Mouse (Mus musculus) stomach, embryonic 14.5 days (tissue): ENCODE data around the gene Hacd2. TPM values are rescaled to one million over a fixed set of nuclear protein-coding genes. Genes with fewer than 3 reads are reported as not detected.

Source experiments
- ATAC-seq: fragments of 200-750 bp; cut with Nextera tagmentation; 2 replicates; pipeline ENCODE4 v1.8.0; 2017; ENCODE audit warnings: low read depth, moderate TSS enrichment; ENCODE audit not compliant: insufficient number of reproducible peaks, insufficient read depth, low FRiP score
- H3K27ac ChIP-seq: fragments of 300-500 bp; sonication (generic); 2 replicates; pipeline ENCODE4 v1.5.1; 2014; ENCODE audit warnings: mild to moderate bottlenecking, low read length, moderate library complexity, mixed read lengths
- H3K27me3 ChIP-seq: fragments of 300-500 bp; sonication (generic); 2 replicates; pipeline ENCODE4 v1.6.1; 2014; ENCODE audit warnings: low read length, control low read depth, mixed read lengths; ENCODE audit not compliant: control insufficient read depth, insufficient read depth
- H3K36me3 ChIP-seq: fragments of 300-500 bp; sonication (generic); 2 replicates; pipeline ENCODE4 v1.6.1; 2014; ENCODE audit warnings: mild to moderate bottlenecking, control low read depth, low read length, moderate library complexity, mixed read lengths; ENCODE audit not compliant: control insufficient read depth, insufficient read depth
- H3K4me1 ChIP-seq: fragments of 300-500 bp; sonication (generic); 2 replicates; pipeline ENCODE4 v1.6.1; 2014; ENCODE audit warnings: low read length, control low read depth, mixed read lengths; ENCODE audit not compliant: control insufficient read depth, insufficient read depth
- H3K4me2 ChIP-seq: fragments of 300-500 bp; sonication (generic); replicated peaks from 2 replicates; pipeline ENCODE4 v1.6.1; 2014; ENCODE audit warnings: low read depth, low read length, control low read depth
- H3K4me3 ChIP-seq: fragments of 300-500 bp; sonication (generic); 2 replicates; pipeline ENCODE4 v1.5.1; 2014; ENCODE audit warnings: low read depth, low read length, control low read depth
- H3K9ac ChIP-seq: fragments of 300-500 bp; sonication (generic); replicated peaks from 2 replicates; pipeline ENCODE4 v1.6.1; 2014; ENCODE audit warnings: low read depth, mild to moderate bottlenecking, control low read depth, low read length, moderate library complexity, mixed read lengths
- H3K9me3 ChIP-seq: fragments of 300-500 bp; sonication (generic); 2 replicates; pipeline ENCODE4 v1.6.1; 2016; ENCODE audit warnings: low read depth, low read length, control low read depth; ENCODE audit not compliant: control insufficient read depth
- WGBS: fragments of 180-500 bp; shearing (Covaris S2); extraction: QIAGEN DNeasy Blood & Tissue Kit; methylation state at CpG from one replicate; pipeline ENCODE4 v1.1.7; 2014; 5-methylcytosine and 5-hydroxymethylcytosine counted together
- polyA plus RNA-seq: library from polyadenylated mRNA; unstranded; fragments of >200 nt; fragmentation: Nextera tagmentation; extraction: Ambion mirVana; gene quantifications from 2 replicates; pipeline ENCODE4 v1.2.1, GENCODE M21; 2014

Gene Hacd2
- polyA plus RNA-seq, 1 experiment from 2014 or later, result 47.6 TPM

DNA sequence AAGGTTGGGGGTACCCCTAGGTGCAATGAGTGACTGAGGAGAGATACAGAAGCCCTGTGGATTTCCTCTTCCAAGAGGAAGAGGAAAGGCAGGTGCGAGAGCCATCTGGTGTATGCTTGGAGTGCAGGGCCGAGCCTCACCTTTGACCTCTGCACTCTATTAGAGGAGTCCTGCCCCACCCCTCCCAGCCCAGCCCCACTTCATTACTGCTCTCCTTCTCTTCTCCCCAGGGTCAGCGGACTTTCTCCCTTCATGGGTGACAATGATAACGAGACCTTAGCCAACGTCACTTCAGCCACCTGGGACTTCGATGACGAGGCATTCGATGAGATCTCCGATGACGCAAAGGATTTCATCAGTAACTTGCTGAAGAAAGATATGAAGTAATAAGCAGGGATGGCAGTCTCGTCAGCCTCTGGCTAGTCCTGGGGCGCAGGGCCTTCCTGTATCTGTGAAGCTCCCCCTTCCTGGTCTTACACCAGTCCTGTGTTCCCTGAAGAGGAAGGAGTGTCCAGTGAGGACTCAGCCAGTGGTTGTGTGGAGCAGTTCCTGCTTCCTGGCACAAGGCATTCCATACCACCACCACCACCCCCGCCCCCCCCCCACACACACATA, 35.9 kb upstream of the Hacd2 start:
- no peak overlapping the region for H3K27ac ChIP-seq
- H3K9ac ChIP-seq, result no peak overlapping the region
- peaks cover 13% of the 10 kb centered on the region; the same call in 1 of the 2 replicates for H3K4me1 ChIP-seq
- no peaks in the 10 kb centered on the region for H3K9me3 ChIP-seq
- 88% methylated on average over 13 of the region's 13 CpGs for WGBS
- no peaks in the 10 kb centered on the region for H3K27me3 ChIP-seq
- ATAC-seq, result no peak
- no peak overlapping the region for H3K4me2 ChIP-seq
- peaks cover 6% of the 10 kb centered on the region; the same call in 1 of the 2 replicates for H3K36me3 ChIP-seq
- no peak overlapping the region for H3K4me3 ChIP-seq

DNA sequence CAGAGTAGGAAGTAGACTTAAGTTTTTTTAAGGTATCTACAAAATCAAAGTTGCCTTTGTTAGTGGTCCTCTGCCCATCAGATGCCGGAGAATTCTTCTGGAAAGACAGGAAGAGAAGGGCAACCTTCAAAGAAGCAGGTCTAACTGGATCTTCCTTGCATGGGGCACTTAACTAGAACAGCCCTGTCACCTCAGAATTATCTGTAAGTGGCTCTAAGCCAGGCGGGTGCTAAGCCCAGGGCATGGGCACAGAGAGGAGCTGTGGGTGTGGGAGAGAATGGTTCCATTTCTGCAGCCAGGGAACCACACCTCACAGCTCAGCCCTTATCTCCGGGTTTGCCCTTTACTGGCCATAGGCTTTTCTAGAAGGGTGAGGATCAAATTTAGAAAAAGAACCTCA, 30.9 kb upstream of the Hacd2 start:
- peaks cover 10% of the 10 kb centered on the region; the same call in 1 of the 2 replicates for H3K4me1 ChIP-seq
- 76% methylated on average over 3 of the region's 3 CpGs for WGBS
- no peak overlapping the region for H3K9ac ChIP-seq
- no peak for ATAC-seq
- H3K4me3 ChIP-seq, result no peak overlapping the region
- no peaks in the 10 kb centered on the region for H3K9me3 ChIP-seq
- H3K4me2 ChIP-seq, result no peak overlapping the region
- no peak overlapping the region for H3K27ac ChIP-seq
- H3K36me3 ChIP-seq, result peaks cover under 1% of the 10 kb centered on the region; the same call in 1 of the 2 replicates
- H3K27me3 ChIP-seq, result no peaks in the 10 kb centered on the region

DNA sequence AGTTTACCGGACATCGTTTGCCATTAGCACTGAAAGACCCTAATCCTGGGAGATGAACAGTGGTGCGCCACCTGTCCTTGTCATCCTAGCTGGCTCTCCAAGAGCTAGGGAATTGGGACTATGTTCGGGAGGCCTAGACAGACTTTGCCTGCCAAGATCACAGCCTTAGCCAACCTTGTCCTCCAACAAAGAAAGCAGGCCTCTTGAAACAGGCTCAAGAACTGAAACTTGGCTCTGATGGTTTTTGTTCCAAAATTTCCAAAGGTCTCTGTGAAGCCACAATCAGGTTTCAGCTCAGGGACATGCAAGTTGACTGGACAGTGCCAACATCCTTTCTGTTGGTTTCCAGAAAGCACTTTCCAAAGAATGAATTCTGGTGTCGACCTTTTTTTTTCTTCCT, 29.4 kb upstream of the Hacd2 start:
- no peaks in the 10 kb centered on the region; the same call in 1 of the 2 replicates for H3K36me3 ChIP-seq
- H3K4me3 ChIP-seq, result no peak overlapping the region
- 86% methylated on average over 5 of the region's 5 CpGs for WGBS
- ATAC-seq, result no peak
- no peak overlapping the region for H3K9ac ChIP-seq
- H3K4me1 ChIP-seq, result peaks cover 16% of the 10 kb centered on the region; the same call in 1 of the 2 replicates
- H3K9me3 ChIP-seq, result no peaks in the 10 kb centered on the region
- no peaks in the 10 kb centered on the region for H3K27me3 ChIP-seq
- no peak overlapping the region for H3K27ac ChIP-seq
- H3K4me2 ChIP-seq, result no peak overlapping the region

DNA sequence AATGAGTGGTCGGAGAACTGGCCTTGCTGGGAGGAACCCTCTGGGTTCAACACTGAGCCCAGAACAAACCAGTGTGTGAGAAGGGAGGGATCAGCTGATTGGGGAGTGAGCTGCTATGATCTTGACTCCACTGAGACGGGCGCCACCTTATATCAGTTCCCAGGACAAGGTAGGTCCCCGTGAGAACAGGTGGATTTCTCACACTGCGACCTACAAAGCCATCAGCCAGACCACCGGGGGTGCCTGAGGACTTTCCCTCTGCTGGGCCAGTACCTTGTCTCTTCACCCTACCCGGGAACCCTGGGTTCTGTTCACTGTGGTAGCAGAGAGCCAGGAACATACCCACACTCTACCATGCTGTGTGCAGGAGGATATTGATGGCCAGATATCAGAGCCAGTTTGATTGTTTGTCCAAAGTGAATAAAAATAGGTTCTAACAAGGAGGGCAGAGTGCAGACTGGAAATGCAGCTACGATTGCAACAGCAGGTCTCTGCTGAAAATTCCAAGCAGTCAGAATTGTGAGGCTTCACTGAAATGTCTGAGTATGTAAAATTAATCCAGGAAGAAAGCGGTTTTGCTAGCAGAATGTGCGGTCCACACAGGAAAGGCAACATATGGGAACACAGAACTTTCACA, 28.4 kb upstream of the Hacd2 start:
- Histone ChIP-seq H3K27ac (peak overlapping the region; percentile 90), H3K36me3 (no peaks in the 10 kb centered on the region; the same call in 1 of the 2 replicates), H3K27me3 (no peaks in the 10 kb centered on the region), H3K9ac (no peak overlapping the region), H3K4me1 (peaks cover 21% of the 10 kb centered on the region; the same call in 1 of the 2 replicates), H3K4me3 (no peak overlapping the region), H3K4me2 (no peak overlapping the region), H3K9me3 (no peaks in the 10 kb centered on the region)
- WGBS, result 74% methylated on average over 10 of the region's 10 CpGs
- no peak for ATAC-seq

DNA sequence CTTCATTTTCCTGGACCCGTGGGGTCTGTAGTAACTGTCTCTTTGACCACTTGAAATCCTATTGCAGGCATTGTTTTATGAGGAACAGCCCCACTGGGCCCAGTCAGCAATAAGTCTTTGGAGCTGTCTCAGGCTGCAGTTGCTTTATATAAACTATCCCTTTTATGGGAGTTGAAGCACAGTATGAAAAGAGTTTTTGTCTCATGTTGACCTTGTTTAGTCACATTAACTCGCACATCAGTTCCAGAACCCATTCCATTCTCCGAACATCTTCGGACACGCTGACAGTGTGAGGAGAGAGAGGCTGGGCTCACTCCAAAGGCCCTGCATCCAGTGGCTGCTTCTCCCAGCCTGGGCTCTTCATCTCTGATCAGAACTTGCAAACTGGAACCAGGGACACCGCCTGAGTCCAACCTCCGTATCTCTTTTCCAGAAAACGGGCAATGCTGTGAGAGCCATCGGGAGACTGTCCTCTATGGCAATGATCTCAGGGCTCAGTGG, 27.5 kb upstream of the Hacd2 start:
- Histone ChIP-seq H3K4me2 (peak overlapping the region; percentile 33), H3K36me3 (no peaks in the 10 kb centered on the region), H3K9ac (peak overlapping the region; percentile 41), H3K4me1 (peaks cover 23% of the 10 kb centered on the region; the same call in 1 of the 2 replicates), H3K27me3 (no peaks in the 10 kb centered on the region), H3K4me3 (peak overlapping the region; percentile 21), H3K27ac (peak overlapping the region; percentile 90), H3K9me3 (no peaks in the 10 kb centered on the region)
- 46% methylated on average over 9 of the region's 9 CpGs for WGBS
- peak; percentile 69; the same call in 1 of the 2 replicates for ATAC-seq

DNA sequence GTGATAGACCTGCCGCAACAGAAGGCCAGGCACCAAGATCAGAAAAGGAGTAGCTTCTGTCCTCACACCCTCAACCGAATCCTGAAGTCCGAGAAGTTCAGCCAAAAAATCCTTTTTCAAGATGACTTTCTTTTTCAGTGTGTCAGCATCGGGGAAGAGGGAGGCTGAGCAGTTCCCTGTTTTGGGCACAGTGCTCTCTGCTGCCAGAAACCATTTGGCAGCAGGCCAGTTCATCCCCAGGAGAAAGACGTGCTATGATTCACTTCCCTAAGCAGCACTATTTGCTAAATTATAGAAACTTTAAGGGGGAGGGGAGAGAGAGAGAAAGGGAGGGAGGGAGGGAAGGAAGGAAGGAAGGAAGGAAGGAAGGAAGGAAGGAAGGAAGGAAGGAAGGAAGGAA, 26.1 kb upstream of the Hacd2 start:
- H3K36me3 ChIP-seq, result no peaks in the 10 kb centered on the region
- peaks cover 26% of the 10 kb centered on the region; the same call in 1 of the 2 replicates for H3K4me1 ChIP-seq
- peak; percentile 53; the same call in 1 of the 2 replicates for ATAC-seq
- H3K27me3 ChIP-seq, result no peaks in the 10 kb centered on the region
- H3K4me3 ChIP-seq, result peak overlapping the region; percentile 25
- no peaks in the 10 kb centered on the region for H3K9me3 ChIP-seq
- peak overlapping the region; percentile 34; the same call in 1 of the 2 replicates for H3K9ac ChIP-seq
- H3K4me2 ChIP-seq, result peak overlapping the region; percentile 37; the same call in 1 of the 2 replicates
- WGBS, result 26% methylated on average over 5 of the region's 5 CpGs
- peak overlapping the region; percentile 82 for H3K27ac ChIP-seq

DNA sequence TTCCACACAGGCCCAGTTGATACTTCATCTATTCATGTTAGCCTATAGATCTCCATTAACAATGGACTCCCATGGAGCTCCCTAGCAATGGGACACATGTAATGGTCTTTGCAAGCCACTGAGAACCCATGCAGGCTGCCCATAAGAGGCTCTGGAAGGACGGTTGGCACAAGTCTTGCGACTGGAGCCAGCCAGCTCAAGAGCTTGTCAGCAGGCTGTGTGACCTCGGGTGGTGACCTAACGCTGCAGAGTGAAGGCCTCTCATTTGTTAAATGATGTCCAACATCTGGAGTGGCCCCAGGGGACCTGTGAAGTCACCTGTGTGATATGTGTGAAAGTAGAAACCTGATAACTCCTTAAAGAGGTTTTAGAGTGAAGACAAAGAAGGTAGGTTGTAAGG, 25.2 kb upstream of the Hacd2 start:
- no peaks in the 10 kb centered on the region for H3K36me3 ChIP-seq
- peak overlapping the region; percentile 46; the same call in 1 of the 2 replicates for H3K27ac ChIP-seq
- peak overlapping the region; percentile 37 for H3K4me2 ChIP-seq
- ATAC-seq, result no peak
- H3K9me3 ChIP-seq, result no peaks in the 10 kb centered on the region
- 57% methylated on average over 4 of the region's 4 CpGs for WGBS
- H3K4me3 ChIP-seq, result peak overlapping the region; percentile 25
- 0 out of 2 replicates have a peak overlapping the region, but pooled peaks have one; percentile 25 for H3K9ac ChIP-seq
- H3K27me3 ChIP-seq, result no peaks in the 10 kb centered on the region
- H3K4me1 ChIP-seq, result peaks cover 30% of the 10 kb centered on the region; the same call in 1 of the 2 replicates

DNA sequence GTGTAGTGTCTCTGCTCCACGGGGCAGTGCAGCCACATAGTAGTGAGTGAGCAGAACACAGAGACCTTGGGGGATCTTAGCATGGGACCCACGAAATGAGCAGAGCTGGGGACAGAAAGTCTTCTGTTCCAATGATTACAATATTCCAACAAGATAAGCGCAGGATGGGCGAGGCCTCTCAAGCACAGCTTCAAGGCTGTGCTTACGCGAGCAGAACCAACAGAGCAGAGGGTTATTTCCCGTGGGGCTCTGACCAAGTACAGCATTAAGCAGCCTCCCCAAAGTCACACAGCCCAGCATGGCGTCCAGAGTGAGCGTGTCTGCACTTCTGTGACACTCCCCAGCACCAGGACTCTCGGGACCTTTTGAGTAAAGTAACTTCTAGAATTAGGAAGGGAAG, 24.7 kb upstream of the Hacd2 start:
- WGBS, result 72% methylated on average over 10 of the region's 10 CpGs
- no peak overlapping the region for H3K27ac ChIP-seq

More for the DNA sequence above, 24.7 kb upstream of the Hacd2 start:
- no peak for ATAC-seq
- Histone ChIP-seq H3K4me1 (peaks cover 30% of the 10 kb centered on the region; the same call in 1 of the 2 replicates), H3K4me2 (peak overlapping the region; percentile 37), H3K9ac (peak overlapping the region; percentile 2; the same call in 1 of the 2 replicates), H3K27me3 (no peaks in the 10 kb centered on the region), H3K4me3 (peak overlapping the region; percentile 25), H3K9me3 (no peaks in the 10 kb centered on the region), H3K36me3 (no peaks in the 10 kb centered on the region)
